Mouse (Mus musculus) hindbrain, postnatal 0 days (tissue): ENCODE results near the gene Irs2. TPM values are rescaled to one million over a fixed set of nuclear protein-coding genes. Genes with fewer than 3 reads are reported as not detected.
A peak's percentile ranks its signal among the peaks of the same experiment; 100 is the strongest.

Source experiments
- ATAC-seq: fragments of 200-750 bp; cut with Nextera tagmentation; 2 replicates; pipeline ENCODE4 v1.8.0; 2017; ENCODE audit warnings: mild to moderate bottlenecking, moderate TSS enrichment, moderate library complexity
- DNase-seq: peaks from one replicate; pipeline ENCODE4 v3.0.0-alpha.2; 2015; ENCODE audit warnings: low spot score
- H3K27ac ChIP-seq: fragments of 300-500 bp; sonication (generic); 2 replicates; pipeline ENCODE4 v1.5.1; 2014; ENCODE audit warnings: mild to moderate bottlenecking
- H3K27me3 ChIP-seq: fragments of 300-500 bp; sonication (generic); 2 replicates; pipeline ENCODE4 v1.6.1; 2014; ENCODE audit warnings: low read length, mixed read lengths; ENCODE audit not compliant: insufficient read depth
- H3K36me3 ChIP-seq: fragments of 300-500 bp; sonication (generic); 2 replicates; pipeline ENCODE4 v1.6.1; 2014; ENCODE audit warnings: low read length, mixed read lengths; ENCODE audit not compliant: insufficient read depth
- H3K4me1 ChIP-seq: fragments of 300-500 bp; sonication (generic); 2 replicates; pipeline ENCODE4 v1.6.1; 2014; ENCODE audit warnings: antibody characterized with exemption, low read length, mixed read lengths; ENCODE audit not compliant: insufficient read depth
- H3K4me2 ChIP-seq: fragments of 300-500 bp; sonication (generic); 2 replicates; pipeline ENCODE4 v1.6.1; 2014; ENCODE audit warnings: low read depth, mild to moderate bottlenecking, low read length, moderate library complexity, mixed read lengths
- H3K4me3 ChIP-seq: fragments of 300-500 bp; sonication (generic); 2 replicates; pipeline ENCODE4 v1.5.1; 2014; ENCODE audit warnings: low read length
- H3K9ac ChIP-seq: fragments of 300-500 bp; sonication (generic); replicated peaks from 2 replicates; pipeline ENCODE4 v1.6.1; 2014; ENCODE audit warnings: mild to moderate bottlenecking, low read length, moderate library complexity, mixed read lengths
- H3K9me3 ChIP-seq: fragments of 300-500 bp; sonication (generic); 2 replicates; pipeline ENCODE4 v1.6.1; 2016; ENCODE audit warnings: low read length, mixed read lengths
- CTCF ChIP-seq: IDR thresholded peaks from 2 replicates; pipeline ENCODE4 v1.5.1; 2016; ENCODE audit warnings: antibody characterized with exemption, control low read depth, low read depth
- WGBS: fragments of 180-500 bp; shearing (Covaris S2); extraction: QIAGEN DNeasy Blood & Tissue Kit; methylation state at CpG from one replicate; pipeline ENCODE4 v1.1.7; 2014; 5-methylcytosine and 5-hydroxymethylcytosine counted together
- polyA plus RNA-seq: library from polyadenylated mRNA; unstranded; fragments of >200 nt; fragmentation: Nextera tagmentation; extraction: Ambion mirVana; gene quantifications from 2 replicates; pipeline ENCODE4 v1.2.1, GENCODE M21; 2015
- total RNA-seq: library from RNA; depleted of rRNA; stranded (reverse); fragments of >200 nt; gene quantifications from 2 replicates; pipeline ENCODE4 v1.2.3, GENCODE M21; 2014; rRNA removed

Gene Irs2
- total RNA-seq (42.4 and 53.2 TPM in 2 replicates), polyA plus RNA-seq (6.3 and 7.3 TPM in 2 replicates)

DNA sequence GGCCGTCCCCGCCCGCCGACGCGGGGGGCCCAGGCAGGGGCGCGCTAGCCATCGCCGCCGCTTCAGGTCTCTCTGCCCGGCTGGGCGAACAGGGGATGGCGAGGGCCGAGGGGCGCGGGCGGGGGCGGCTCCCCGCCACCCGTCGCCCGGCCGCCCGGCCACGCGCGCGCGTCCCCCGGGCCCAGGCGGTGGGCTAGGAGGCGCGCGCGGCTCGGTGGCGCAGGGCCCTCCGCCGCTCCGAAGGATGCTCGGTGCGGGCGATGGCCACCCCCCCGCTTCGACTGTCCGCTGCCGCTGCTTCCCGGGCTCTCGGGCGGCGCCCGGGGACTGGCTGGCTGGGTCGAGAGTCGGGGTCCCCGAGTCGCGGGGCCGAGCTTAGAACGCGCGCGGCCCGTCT is at the start of gene Irs2:
TSS of gene Irs2 (minus strand) at position 80 of the 397 bp plus-strand sequence.
- H3K9ac ChIP-seq: peak within 1 kb of the TSS; percentile 96
- DNase-seq (peak; percentile 59), ATAC-seq (no peak)
- 1% methylated on average over 55 of the region's 64 CpGs for WGBS
- H3K36me3 ChIP-seq: no peaks in the 10 kb centered on the region
- H3K27ac ChIP-seq: peak within 1 kb of the TSS; percentile 100
- peak within 1 kb of the TSS; percentile 78 for H3K4me3 ChIP-seq
- TF ChIP-seq CTCF: no peak
- peak within 1 kb of the TSS; percentile 88 for H3K4me2 ChIP-seq
- peaks cover 34% of the 10 kb centered on the region for H3K4me1 ChIP-seq
- no peaks in the 10 kb centered on the region for H3K9me3 ChIP-seq
- no peaks in the 10 kb centered on the region for H3K27me3 ChIP-seq

DNA sequence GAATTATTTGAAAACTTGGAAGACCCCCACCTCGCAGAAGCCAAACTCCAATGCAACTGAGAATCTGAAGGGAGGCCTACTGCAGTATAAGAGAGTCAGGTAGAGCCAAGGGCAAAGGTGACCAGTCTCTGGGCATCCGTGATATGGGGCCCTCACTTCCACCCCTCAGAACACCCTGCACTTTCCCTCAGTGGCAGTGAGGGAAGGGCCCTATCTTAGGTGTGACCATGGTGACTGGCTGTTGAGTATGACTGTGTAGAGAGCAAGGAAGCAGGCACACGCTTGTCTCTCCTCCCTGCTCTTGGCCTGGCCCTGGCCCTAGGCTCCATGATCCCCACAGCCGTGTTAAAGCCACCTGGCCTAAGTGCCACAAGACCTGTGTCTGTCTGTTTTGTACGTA is 48.4 kb upstream of the Irs2 start:
- no peak for TF ChIP-seq CTCF
- WGBS: 93% methylated on average over 5 of the region's 5 CpGs
- Histone ChIP-seq H3K27ac (no peak overlapping the region), H3K36me3 (no peaks in the 10 kb centered on the region), H3K4me3 (no peak overlapping the region), H3K4me1 (no peaks in the 10 kb centered on the region), H3K9ac (no peak overlapping the region), H3K9me3 (no peaks in the 10 kb centered on the region), H3K4me2 (no peak overlapping the region), H3K27me3 (no peaks in the 10 kb centered on the region)
- no peak for DNase-seq
- no peak for ATAC-seq

DNA sequence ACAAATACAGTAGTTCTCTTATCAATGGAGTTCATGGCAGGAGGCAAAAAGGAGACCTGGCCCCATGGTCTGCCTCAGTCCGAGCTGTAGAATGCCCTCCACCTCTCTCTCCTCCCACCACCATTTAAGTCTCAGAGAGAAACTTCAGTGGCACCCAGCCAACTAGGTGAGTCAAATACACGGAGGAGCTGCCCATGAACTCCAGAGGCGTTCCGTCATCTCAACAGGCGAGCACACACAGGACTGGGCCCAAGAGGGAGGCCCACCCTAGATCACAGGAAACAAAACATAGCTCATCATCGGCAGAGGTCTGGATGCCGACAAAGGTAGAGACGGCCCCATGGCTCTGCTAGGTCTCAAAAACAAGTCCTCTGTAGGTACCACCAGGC is 47.9 kb upstream of the Irs2 start:
- ATAC-seq (no peak), DNase-seq (no peak)
- Histone ChIP-seq H3K27me3 (no peaks in the 10 kb centered on the region), H3K36me3 (no peaks in the 10 kb centered on the region), H3K4me1 (no peaks in the 10 kb centered on the region), H3K27ac (no peak overlapping the region), H3K9ac (no peak overlapping the region), H3K9me3 (no peaks in the 10 kb centered on the region), H3K4me3 (no peak overlapping the region), H3K4me2 (no peak overlapping the region)
- WGBS: 90% methylated on average over 8 of the region's 8 CpGs
- TF ChIP-seq CTCF: no peak

DNA sequence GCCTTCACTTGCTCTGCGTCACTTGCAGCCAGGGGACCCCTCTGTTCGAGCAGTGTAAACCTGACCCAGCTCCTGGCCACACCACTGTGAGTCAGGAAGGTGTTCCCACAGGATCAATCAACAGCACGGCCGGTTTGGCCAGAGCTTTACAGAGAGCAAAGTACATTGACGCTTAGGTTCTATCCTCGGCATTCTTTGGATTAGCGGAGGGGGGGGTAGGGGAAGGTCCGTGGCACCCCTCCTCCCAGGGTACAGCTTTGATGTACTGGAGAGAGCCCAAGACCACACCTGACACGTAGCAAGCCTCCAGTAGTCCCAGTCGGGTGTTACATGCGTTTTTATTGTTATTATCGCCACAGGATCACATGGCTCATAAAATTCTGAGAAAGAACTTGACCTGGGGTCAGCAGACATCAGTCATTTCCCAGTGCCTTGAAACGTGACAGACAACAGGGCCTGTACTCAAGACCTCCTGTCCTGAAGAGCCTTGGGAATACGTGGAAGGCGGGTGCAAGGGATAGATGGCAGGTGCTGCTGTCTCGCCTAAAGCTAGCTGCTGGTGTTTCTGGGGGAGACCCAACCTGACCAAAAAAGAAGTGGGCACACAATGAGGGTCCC is 47.4 kb upstream of the Irs2 start:
- DNase-seq: no peak
- ATAC-seq: no peak
- no peak for TF ChIP-seq CTCF

DNA sequence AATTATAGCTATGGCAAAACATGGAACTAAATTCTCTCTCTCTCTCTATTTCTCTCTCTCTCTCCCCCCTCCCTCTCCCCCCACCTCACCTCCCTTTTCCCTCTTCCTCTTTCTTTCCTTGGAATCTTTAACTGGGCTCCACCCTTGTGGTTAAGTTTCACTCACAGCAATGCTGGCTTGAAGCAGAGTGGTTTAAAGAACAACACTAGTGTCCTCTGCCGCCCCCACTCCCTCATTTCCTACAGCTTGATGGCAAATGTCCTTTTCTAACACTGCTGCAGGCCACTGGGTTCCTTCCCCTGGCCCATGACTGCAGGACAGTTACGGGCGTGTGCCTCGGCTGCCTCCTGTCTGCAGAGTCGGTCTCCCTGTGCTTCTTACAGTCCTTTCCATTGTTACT is 41.6 kb upstream of the Irs2 start:
- H3K9ac ChIP-seq: no peak overlapping the region
- no peaks in the 10 kb centered on the region for H3K9me3 ChIP-seq
- TF ChIP-seq CTCF: no peak
- H3K27me3 ChIP-seq: no peaks in the 10 kb centered on the region
- no peaks in the 10 kb centered on the region for H3K36me3 ChIP-seq
- no peaks in the 10 kb centered on the region for H3K4me1 ChIP-seq
- H3K4me2 ChIP-seq: no peak overlapping the region
- H3K4me3 ChIP-seq: no peak overlapping the region
- ATAC-seq (no peak), DNase-seq (no peak)
- 65% methylated on average over 5 of the region's 5 CpGs for WGBS
- no peak overlapping the region for H3K27ac ChIP-seq

More for the DNA sequence above, 47.4 kb upstream of the Irs2 start:
- Histone ChIP-seq H3K4me3 (no peak overlapping the region), H3K9me3 (no peaks in the 10 kb centered on the region), H3K9ac (no peak overlapping the region), H3K27ac (no peak overlapping the region), H3K27me3 (no peaks in the 10 kb centered on the region), H3K4me1 (no peaks in the 10 kb centered on the region), H3K4me2 (no peak overlapping the region), H3K36me3 (no peaks in the 10 kb centered on the region)
- 58% methylated on average over 16 of the region's 16 CpGs for WGBS

DNA sequence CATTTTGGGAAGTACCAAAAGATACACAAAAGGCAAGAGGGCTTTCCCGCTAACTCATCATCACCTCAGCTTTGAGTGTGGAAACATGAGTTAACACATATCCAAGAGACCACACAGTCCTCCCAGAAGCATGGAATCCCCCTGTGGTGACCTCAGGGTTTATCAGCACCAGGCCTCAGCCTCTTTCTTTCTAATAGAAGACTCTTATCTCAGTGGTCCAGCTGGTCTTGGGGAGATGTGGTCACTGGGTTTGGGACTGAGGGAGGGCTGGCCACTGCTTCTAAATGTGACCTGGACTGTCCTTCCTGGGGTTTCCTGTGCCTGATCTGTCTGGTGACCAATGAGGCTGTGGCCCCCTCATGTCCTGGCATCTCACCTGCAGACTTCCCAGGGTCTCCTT is 39.6 kb upstream of the Irs2 start:
- DNase-seq (no peak), ATAC-seq (no peak)
- Histone ChIP-seq H3K36me3 (no peaks in the 10 kb centered on the region), H3K4me3 (no peak overlapping the region), H3K27me3 (no peaks in the 10 kb centered on the region), H3K9ac (no peak overlapping the region), H3K4me1 (no peaks in the 10 kb centered on the region), H3K27ac (no peak overlapping the region), H3K4me2 (no peak overlapping the region), H3K9me3 (no peaks in the 10 kb centered on the region)
- no peak for TF ChIP-seq CTCF
- WGBS: 89% methylated on average over 1 of the region's 1 CpGs

DNA sequence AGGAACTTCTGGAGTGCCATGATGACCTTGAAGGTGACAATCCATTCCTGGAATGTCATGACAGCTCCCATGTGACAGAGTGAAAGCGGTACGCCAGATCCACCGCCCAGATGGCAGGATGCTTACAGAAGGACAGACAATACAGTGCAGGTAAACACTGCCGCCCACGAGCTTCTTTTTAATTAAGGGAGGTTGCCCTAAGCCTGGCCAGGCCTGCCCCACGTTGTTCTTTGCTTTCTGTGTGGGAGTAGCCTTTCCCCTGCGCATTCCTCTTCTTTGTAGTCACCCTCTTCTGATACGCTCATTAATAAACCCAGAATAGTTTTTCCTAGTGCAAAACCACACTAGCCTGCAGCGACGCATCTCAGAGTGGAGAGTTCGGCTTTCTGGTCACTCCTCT is 36.4 kb upstream of the Irs2 start:
- no peak overlapping the region for H3K27ac ChIP-seq
- no peaks in the 10 kb centered on the region for H3K9me3 ChIP-seq
- no peaks in the 10 kb centered on the region for H3K36me3 ChIP-seq

More for the DNA sequence above, 36.4 kb upstream of the Irs2 start:
- Histone ChIP-seq H3K4me3 (no peak overlapping the region), H3K4me1 (no peaks in the 10 kb centered on the region), H3K4me2 (no peak overlapping the region), H3K27me3 (no peaks in the 10 kb centered on the region), H3K9ac (no peak overlapping the region)
- 69% methylated on average over 11 of the region's 11 CpGs for WGBS
- no peak for DNase-seq
- ATAC-seq: no peak
- TF ChIP-seq CTCF: no peak
